19 mouse cellular contexts compared by ENCODE assay signal in genomic region chr1:72606186-72606673, GRCm38 (mm10). TPM values are rescaled to one million over a fixed set of nuclear protein-coding genes. Genes with fewer than 3 reads are reported as not detected.
DNase-seq lines count a peak whose midpoint lies in the region; ATAC-seq and TF ChIP-seq lines count a peak whose summit lies in the region.
"Had no signal": no experiment of that assay in that cellular context is flagged by ENCODE, and none has a peak within 500 bp of the region (broad histone marks: within the 10 kb centered on the region; RNA-seq: fewer than 3 reads in every experiment).

No protein-coding gene starts in this region.

- H3K4me3 ChIP-seq in kidney, embryonic 15.5 days (replicated peaks): no peak overlapping the region
- no peak overlapping the region for H3K4me3 ChIP-seq in kidney, embryonic 14.5 days (ENCODE audit: low read length)
- no peak overlapping the region for H3K4me3 ChIP-seq in hindbrain, postnatal 0 days (ENCODE audit: low read length)
- H3K4me3 ChIP-seq: heart, embryonic 13.5 days; limb, embryonic 13.5 days; liver, embryonic 13.5 days had no signal

- no peak overlapping the region for H3K27ac ChIP-seq in kidney, embryonic 15.5 days
- H3K27ac ChIP-seq in kidney, embryonic 14.5 days (ENCODE audit: low read depth, low read length): no peak overlapping the region
- no peak overlapping the region for H3K27ac ChIP-seq in hindbrain, postnatal 0 days
- H3K27ac ChIP-seq: heart, embryonic 13.5 days; limb, embryonic 13.5 days; liver, embryonic 13.5 days had no signal

- no peaks in the 10 kb centered on the region for H3K9me3 ChIP-seq in kidney, embryonic 15.5 days (replicated peaks)
- H3K9me3 ChIP-seq in kidney, embryonic 14.5 days (ENCODE audit: control insufficient read depth, low read length): no peaks in the 10 kb centered on the region
- H3K9me3 ChIP-seq in hindbrain, postnatal 0 days (ENCODE audit: low read length): no peaks in the 10 kb centered on the region
- H3K9me3 ChIP-seq: heart, embryonic 13.5 days; limb, embryonic 13.5 days; liver, embryonic 13.5 days had no signal

- intact Hi-C loops in gastrocnemius, postnatal 14 days (cut with DNase I; ENCODE audit: low total_unique reads): no loop called here

- H3K4me1 ChIP-seq in kidney, embryonic 15.5 days: no peaks in the 10 kb centered on the region
- no peaks in the 10 kb centered on the region for H3K4me1 ChIP-seq in kidney, embryonic 14.5 days (ENCODE audit: control insufficient read depth, insufficient read depth, low read length)
- no peaks in the 10 kb centered on the region for H3K4me1 ChIP-seq in hindbrain, postnatal 0 days (ENCODE audit: insufficient read depth, low read length)
- H3K4me1 ChIP-seq: limb, embryonic 13.5 days; liver, embryonic 13.5 days had no signal

- H3K36me3 ChIP-seq in kidney, embryonic 15.5 days: peaks cover 63% of the 10 kb centered on the region
- H3K36me3 ChIP-seq in kidney, embryonic 14.5 days (ENCODE audit: control insufficient read depth, insufficient read depth, low read length): peaks cover 37% of the 10 kb centered on the region
- peaks cover 31% of the 10 kb centered on the region for H3K36me3 ChIP-seq in hindbrain, postnatal 0 days (ENCODE audit: insufficient read depth, low read length)

- H3K27me3 ChIP-seq in kidney, embryonic 15.5 days: no peaks in the 10 kb centered on the region
- no peaks in the 10 kb centered on the region for H3K27me3 ChIP-seq in kidney, embryonic 14.5 days (ENCODE audit: control insufficient read depth, insufficient read depth, low read length)
- no peaks in the 10 kb centered on the region for H3K27me3 ChIP-seq in hindbrain, postnatal 0 days (ENCODE audit: insufficient read depth, low read length)
- H3K27me3 ChIP-seq: heart, embryonic 13.5 days; limb, embryonic 13.5 days; liver, embryonic 13.5 days had no signal

- no peak overlapping the region for H3K4me2 ChIP-seq in kidney, embryonic 15.5 days
- H3K4me2 ChIP-seq in kidney, embryonic 14.5 days (replicated peaks; ENCODE audit: low read depth, low read length): no peak overlapping the region
- H3K4me2 ChIP-seq in hindbrain, postnatal 0 days (ENCODE audit: low read depth, low read length): no peak overlapping the region
- H3K4me2 ChIP-seq: heart, embryonic 13.5 days; limb, embryonic 13.5 days; liver, embryonic 13.5 days; lung, embryonic 14.5 days; midbrain, embryonic 11.5 days had no signal

- WGBS in kidney, embryonic 15.5 days: 60% methylated on average over 12 of the region's 12 CpGs
- WGBS in kidney, embryonic 14.5 days: 69% methylated on average over 12 of the region's 12 CpGs
- 58% methylated on average over 12 of the region's 12 CpGs for WGBS in hindbrain, postnatal 0 days

- 0 out of 2 replicates have a peak, but pooled peaks have one; percentile 15 for ATAC-seq in kidney, embryonic 15.5 days (replicated peaks; ENCODE audit: low FRiP score)
- ATAC-seq in kidney, embryonic 14.5 days (ENCODE audit: low FRiP score, low TSS enrichment): no peak
- ATAC-seq in hindbrain, postnatal 0 days: 0 out of 2 replicates have a peak, but pooled peaks have one; percentile 38

- DNase-seq in Muller cell, postnatal 12 days (ENCODE audit: inconsistent ontology term): peak; percentile 36
- peak; percentile 52 for DNase-seq in brain, adult 2 months (ENCODE audit: low read depth, low spot score)
- peak; percentile 18 for DNase-seq in hindbrain, postnatal 0 days (ENCODE audit: low spot score)
- no peak for DNase-seq in right cerebral cortex, postnatal 36 days (ENCODE audit: low spot score in 2 of 2)
- DNase-seq in gastrocnemius, postnatal 10 days: no peak
- no peak for DNase-seq in gastrocnemius, postnatal 14 days
- DNase-seq: adrenal gland, postnatal 14 days; cerebellum, adult 18-20 months; cerebellum, postnatal 25 days; kidney, adult 8-10 months; liver, embryonic 13.5 days; lung, embryonic 14.5 days; lung, postnatal 4 days; thymus, adult 2 months had no signal

- H3K9ac ChIP-seq in kidney, embryonic 15.5 days: no peak overlapping the region
- H3K9ac ChIP-seq in kidney, embryonic 14.5 days (ENCODE audit: low read depth, low read length): no peak overlapping the region
- H3K9ac ChIP-seq in hindbrain, postnatal 0 days (replicated peaks; ENCODE audit: low read length): no peak overlapping the region
- H3K9ac ChIP-seq: heart, embryonic 13.5 days; limb, embryonic 13.5 days; liver, embryonic 13.5 days; lung, embryonic 14.5 days had no signal

- no peak for TF ChIP-seq CTCF in hindbrain, postnatal 0 days (IDR thresholded peaks at IDR 0.05; ENCODE audit: low read depth)

RNA-seq across cellular contexts. Expression of gene Smarcal1, which starts 23.2 kb away (rescaled TPM):
- 22.9 and 24.2 TPM in 2 replicates for polyA plus RNA-seq in kidney, embryonic 15.5 days (2015; fragmentation: Nextera tagmentation; extraction: Ambion mirVana)
- polyA plus RNA-seq in kidney, embryonic 14.5 days (2014; fragmentation: Nextera tagmentation; extraction: Ambion mirVana): 16.0 and 24.4 TPM in 2 replicates
- 42.0 and 53.6 TPM in 2 replicates for total RNA-seq in hindbrain, postnatal 0 days (2014; rRNA removed)
- polyA plus RNA-seq in hindbrain, postnatal 0 days (2015; fragmentation: Nextera tagmentation; extraction: Ambion mirVana): 19.1 and 19.7 TPM in 2 replicates
- 10 to 100 TPM; 16.3 to 24.6 TPM for total RNA-seq in gastrocnemius, postnatal 10 days (2021)
- total RNA-seq in gastrocnemius, postnatal 14 days (2021): 10 to 100 TPM; 16.7 TPM

Comparison
In these comparisons a context has a peak if more than half of its experiments do, and no peak if none do; other contexts are left out.
1. DNase-seq: peak in Muller cell, postnatal 12 days (single experiment), brain, adult 2 months (single experiment) and hindbrain, postnatal 0 days (single experiment); none in right cerebral cortex, postnatal 36 days (0 of 2), gastrocnemius, postnatal 10 days (single experiment) and gastrocnemius, postnatal 14 days (single experiment).